Mouse (Mus musculus) myocyte (in vitro differentiated cells): ENCODE measurements around the gene Ccdc33.

Experiments
- POLR2A ChIP-seq: IDR thresholded peaks from one replicate; pipeline ENCODE4 v1.6.1; 2011; ENCODE audit warnings: low read depth, mild to moderate bottlenecking, control low read depth, moderate library complexity; ENCODE audit not compliant: insufficient read length
- USF1 ChIP-seq: IDR thresholded peaks from one replicate; pipeline ENCODE4 v1.6.1; 2011; ENCODE audit warnings: low read depth, mild to moderate bottlenecking, control low read depth, moderate library complexity

- TF ChIP-seq USF1 (no peak), POLR2A (no peak)
Observed at GRCm38 (mm10) chr9:58084586-58084985, 34.0 kb downstream of the Ccdc33 start.
